Mouse (Mus musculus) E14TG2a.4 (cell line): Measurements from ENCODE around the gene Dapl1.

ENCODE experiments used
- CTCF ChIP-seq: conservative IDR thresholded peaks from 2 replicates; pipeline ENCODE4 v1.5.1; 2014; ENCODE audit warnings: low read length
- POU5F1 ChIP-seq: IDR thresholded peaks from 2 replicates; pipeline ENCODE4 v1.6.1; 2014; ENCODE audit warnings: low read length, borderline replicate concordance

- TF ChIP-seq CTCF (no peak), POU5F1 (no peak)
These were observed 63.1 kb downstream of the Dapl1 start for GRCm38 (mm10) chr2:59547369-59548099.
